Mouse (Mus musculus): ENCODE data around the gene Atg9b. TPM values are rescaled to one million over a fixed set of nuclear protein-coding genes. Genes with fewer than 3 reads are reported as not detected.

Atg9b gene
- total and polyA plus RNA-seq, 2 experiments, result 0.09 to 0.35 TPM

DNA sequence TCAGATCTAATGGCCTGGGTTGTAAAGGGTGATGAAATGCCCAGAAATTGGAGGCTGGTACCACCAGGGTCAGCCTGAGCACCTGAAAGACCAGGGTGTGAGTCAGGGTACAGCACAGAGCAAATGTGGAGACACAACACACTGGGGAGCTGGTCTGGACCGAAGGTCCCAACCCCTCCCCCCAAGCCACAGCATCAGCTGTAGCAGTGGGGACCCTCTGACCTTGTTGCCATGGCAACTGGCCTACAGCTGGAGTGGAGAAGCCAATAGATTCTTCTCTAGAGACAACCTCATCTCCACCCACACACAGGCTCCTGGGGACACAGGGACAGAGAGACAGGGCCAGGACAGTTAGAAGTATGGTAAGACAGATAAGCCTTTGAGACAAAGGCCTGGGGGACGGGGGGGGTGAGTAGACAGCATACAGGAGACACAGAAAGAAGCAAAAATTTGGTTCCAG, 47.9 kb downstream of the Atg9b start:
- H3K27me3 ChIP-seq (ENCODE audit: control insufficient read depth, insufficient read depth, low read length), result peaks cover 8% of the 10 kb centered on the region; the same call in 1 of the 2 replicates
- 53% methylated on average over 2 of the region's 2 CpGs for WGBS
- no peaks in the 10 kb centered on the region for H3K79me2 ChIP-seq (ENCODE audit: control insufficient read depth, insufficient read depth, low read length)
- no peaks in the 10 kb centered on the region for H3K36me3 ChIP-seq (ENCODE audit: control insufficient read depth, insufficient read depth, low read length)
- DNase-seq (ENCODE audit: extremely low read depth, low read depth, low spot score), result no peak
- H3K27ac ChIP-seq (replicated peaks; ENCODE audit: insufficient read depth, low read depth, low read length), result no peak overlapping the region
- TF ChIP-seq CTCF (IDR thresholded peaks at IDR 0.05; ENCODE audit: low read depth, low read length) (no peak), POLR2A (IDR thresholded peaks at IDR 0.05; ENCODE audit: extremely low read depth, insufficient read depth, low read length) (no peak)
- H3K4me1 ChIP-seq (ENCODE audit: control insufficient read depth, insufficient read depth, low read length), result peaks cover 5% of the 10 kb centered on the region; the same call in 1 of the 2 replicates
- no peak overlapping the region for H3K9ac ChIP-seq (ENCODE audit: low read depth, low read length)
- H3K4me3 ChIP-seq (ENCODE audit: insufficient read depth, low read depth, low read length), result no peak overlapping the region

- H3K4me3 ChIP-seq (ENCODE audit: insufficient read depth, low read depth, low read length), result no peak overlapping the region
- no peaks in the 10 kb centered on the region for H3K36me3 ChIP-seq (ENCODE audit: control insufficient read depth, insufficient read depth, low read length)
- no peaks in the 10 kb centered on the region for H3K79me2 ChIP-seq (ENCODE audit: control insufficient read depth, insufficient read depth, low read length)
- H3K27ac ChIP-seq (replicated peaks; ENCODE audit: insufficient read depth, low read depth, low read length), result no peak overlapping the region
- peaks cover 2% of the 10 kb centered on the region; the same call in 1 of the 2 replicates for H3K4me1 ChIP-seq (ENCODE audit: control insufficient read depth, insufficient read depth, low read length)
- TF ChIP-seq CTCF (IDR thresholded peaks at IDR 0.05; ENCODE audit: low read depth, low read length), result no peak
- TF ChIP-seq POLR2A (IDR thresholded peaks at IDR 0.05; ENCODE audit: extremely low read depth, insufficient read depth, low read length), result no peak
- no peak overlapping the region for H3K9ac ChIP-seq (ENCODE audit: low read depth, low read length)
- no peak for DNase-seq (ENCODE audit: extremely low read depth, low read depth, low spot score)
- peaks cover 3% of the 10 kb centered on the region; the same call in 1 of the 2 replicates for H3K27me3 ChIP-seq (ENCODE audit: control insufficient read depth, insufficient read depth, low read length)
These were observed 48.6 kb downstream of the Atg9b start for GRCm38 (mm10) chr5:24343379-24343778.

DNA sequence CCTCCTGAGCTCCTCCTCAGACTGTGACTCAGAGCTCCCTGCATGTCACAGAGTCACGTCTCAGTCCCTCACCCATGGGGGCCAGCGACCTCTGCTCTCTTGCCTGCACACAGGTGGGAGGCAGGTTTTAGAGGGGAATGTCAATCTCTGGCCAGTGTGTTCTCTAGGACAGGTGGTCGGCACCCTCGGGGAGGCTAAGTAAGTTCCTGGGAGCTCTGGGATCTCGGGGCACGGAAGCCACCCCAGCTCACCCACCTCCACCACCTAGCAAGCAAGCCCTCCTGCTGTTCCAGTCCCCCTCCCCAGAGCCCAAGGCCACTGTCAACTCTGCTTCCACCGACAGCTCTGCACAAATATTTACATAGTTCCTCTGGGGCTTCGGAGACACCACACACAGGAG, 49.0 kb downstream of the Atg9b start:
- H3K9ac ChIP-seq (ENCODE audit: low read depth, low read length), result no peak overlapping the region

DNA sequence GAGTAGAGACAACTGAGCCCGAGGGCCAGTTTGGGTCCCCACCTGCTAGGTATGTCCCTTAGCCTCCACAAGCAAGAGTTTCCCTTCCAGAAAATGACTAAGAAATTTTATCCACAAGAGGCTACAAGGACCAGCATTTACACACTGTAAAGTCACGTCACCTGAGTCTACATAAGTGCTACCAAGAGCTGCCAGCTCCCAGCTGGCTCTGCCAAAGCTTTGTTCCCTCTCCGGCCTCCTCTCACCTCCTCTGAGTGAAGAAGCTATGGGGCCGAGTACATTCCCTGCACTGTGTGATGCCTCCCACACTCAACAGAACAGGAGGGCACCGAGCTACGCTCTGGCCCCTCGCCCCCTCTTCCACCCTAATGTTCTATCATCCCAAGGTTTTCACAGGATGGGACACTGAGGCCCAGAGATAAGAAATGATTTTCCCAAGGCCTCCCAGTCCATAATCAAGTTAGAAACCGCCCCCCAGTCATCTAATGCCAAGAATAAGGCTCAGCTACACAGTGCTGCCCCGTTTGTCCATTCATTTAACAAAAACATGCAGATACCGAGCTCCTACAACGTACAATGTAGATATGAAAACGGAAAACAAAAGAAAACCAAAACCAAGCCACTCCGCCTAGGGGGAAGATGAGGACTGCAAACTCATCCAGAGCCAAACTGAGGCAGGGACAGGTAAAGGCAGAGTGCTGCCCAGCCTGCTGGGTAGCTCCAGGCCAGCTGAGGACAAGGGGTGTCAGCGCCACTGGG, 49.6 kb downstream of the Atg9b start:
- Histone ChIP-seq H3K9ac (ENCODE audit: low read depth, low read length) (no peak overlapping the region), H3K36me3 (ENCODE audit: control insufficient read depth, insufficient read depth, low read length) (no peaks in the 10 kb centered on the region), H3K79me2 (ENCODE audit: control insufficient read depth, insufficient read depth, low read length) (no peaks in the 10 kb centered on the region), H3K27ac (replicated peaks; ENCODE audit: insufficient read depth, low read depth, low read length) (no peak overlapping the region), H3K4me3 (ENCODE audit: insufficient read depth, low read depth, low read length) (no peak overlapping the region), H3K27me3 (ENCODE audit: control insufficient read depth, insufficient read depth, low read length) (no peaks in the 10 kb centered on the region), H3K4me1 (ENCODE audit: control insufficient read depth, insufficient read depth, low read length) (no peaks in the 10 kb centered on the region)
- TF ChIP-seq CTCF (IDR thresholded peaks at IDR 0.05; ENCODE audit: low read depth, low read length), result no peak
- no peak for TF ChIP-seq POLR2A (IDR thresholded peaks at IDR 0.05; ENCODE audit: extremely low read depth, insufficient read depth, low read length)
- no peak for DNase-seq (ENCODE audit: extremely low read depth, low read depth, low spot score)
- WGBS, result 85% methylated on average over 14 of the region's 14 CpGs

More for the DNA sequence above, 49.0 kb downstream of the Atg9b start:
- Histone ChIP-seq H3K27me3 (ENCODE audit: control insufficient read depth, insufficient read depth, low read length) (no peaks in the 10 kb centered on the region), H3K79me2 (ENCODE audit: control insufficient read depth, insufficient read depth, low read length) (no peaks in the 10 kb centered on the region), H3K4me3 (ENCODE audit: insufficient read depth, low read depth, low read length) (no peak overlapping the region), H3K27ac (replicated peaks; ENCODE audit: insufficient read depth, low read depth, low read length) (no peak overlapping the region), H3K36me3 (ENCODE audit: control insufficient read depth, insufficient read depth, low read length) (no peaks in the 10 kb centered on the region), H3K4me1 (ENCODE audit: control insufficient read depth, insufficient read depth, low read length) (no peaks in the 10 kb centered on the region)
- TF ChIP-seq POLR2A (IDR thresholded peaks at IDR 0.05; ENCODE audit: extremely low read depth, insufficient read depth, low read length) (no peak), CTCF (IDR thresholded peaks at IDR 0.05; ENCODE audit: low read depth, low read length) (no peak)
- DNase-seq (ENCODE audit: extremely low read depth, low read depth, low spot score), result no peak
- WGBS, result 46% methylated on average over 8 of the region's 8 CpGs

DNA sequence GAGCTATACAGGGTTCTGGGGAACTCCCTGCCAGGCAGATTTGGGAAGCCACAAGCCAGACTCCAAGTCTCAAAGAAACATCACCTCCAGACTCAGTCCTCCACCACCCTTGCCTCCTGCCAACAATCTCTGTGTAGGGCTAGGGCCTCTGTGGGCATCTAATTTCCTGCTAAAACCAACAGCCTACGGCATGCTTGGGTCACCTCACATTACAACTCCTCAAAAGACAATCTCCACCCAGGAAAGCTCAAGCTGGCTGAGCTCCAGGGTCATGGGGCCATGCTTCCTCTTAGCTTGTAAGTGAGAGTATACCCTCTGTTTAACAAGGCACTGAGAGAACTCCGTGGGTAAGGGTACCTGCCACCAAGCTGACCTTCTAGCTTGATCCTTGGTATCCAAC, 54.1 kb downstream of the Atg9b start:
- Histone ChIP-seq H3K27ac (replicated peaks; ENCODE audit: insufficient read depth, low read depth, low read length) (no peak overlapping the region), H3K36me3 (ENCODE audit: control insufficient read depth, insufficient read depth, low read length) (no peaks in the 10 kb centered on the region), H3K79me2 (ENCODE audit: control insufficient read depth, insufficient read depth, low read length) (no peaks in the 10 kb centered on the region), H3K9ac (ENCODE audit: low read depth, low read length) (no peak overlapping the region), H3K4me1 (ENCODE audit: control insufficient read depth, insufficient read depth, low read length) (no peaks in the 10 kb centered on the region), H3K4me3 (ENCODE audit: insufficient read depth, low read depth, low read length) (no peak overlapping the region), H3K27me3 (ENCODE audit: control insufficient read depth, insufficient read depth, low read length) (no peaks in the 10 kb centered on the region)
- 79% methylated on average over 2 of the region's 2 CpGs for WGBS
- no peak for DNase-seq (ENCODE audit: extremely low read depth, low read depth, low spot score)
- TF ChIP-seq CTCF (IDR thresholded peaks at IDR 0.05; ENCODE audit: low read depth, low read length) (no peak), POLR2A (IDR thresholded peaks at IDR 0.05; ENCODE audit: extremely low read depth, insufficient read depth, low read length) (no peak)

GRCm38 (mm10) chr5:24337366-24337765, 54.6 kb downstream of the Atg9b start:
- Histone ChIP-seq H3K9ac (ENCODE audit: low read depth, low read length) (no peak overlapping the region), H3K4me3 (ENCODE audit: insufficient read depth, low read depth, low read length) (no peak overlapping the region), H3K27ac (replicated peaks; ENCODE audit: insufficient read depth, low read depth, low read length) (no peak overlapping the region), H3K79me2 (ENCODE audit: control insufficient read depth, insufficient read depth, low read length) (no peaks in the 10 kb centered on the region), H3K27me3 (ENCODE audit: control insufficient read depth, insufficient read depth, low read length) (no peaks in the 10 kb centered on the region), H3K36me3 (ENCODE audit: control insufficient read depth, insufficient read depth, low read length) (no peaks in the 10 kb centered on the region), H3K4me1 (ENCODE audit: control insufficient read depth, insufficient read depth, low read length) (no peaks in the 10 kb centered on the region)
- 45% methylated on average over 9 of the region's 9 CpGs for WGBS
- no peak for DNase-seq (ENCODE audit: extremely low read depth, low read depth, low spot score)
- TF ChIP-seq POLR2A (IDR thresholded peaks at IDR 0.05; ENCODE audit: extremely low read depth, insufficient read depth, low read length) (no peak), CTCF (IDR thresholded peaks at IDR 0.05; ENCODE audit: low read depth, low read length) (no peak)
